Mouse (Mus musculus) liver, adult 2 months (tissue): ENCODE measurements around the gene Olfr718-ps1. TPM values are rescaled to one million over a fixed set of nuclear protein-coding genes. Genes with fewer than 3 reads are reported as not detected.

Experiments used
- DNase-seq: peaks from one replicate; pipeline ENCODE4 v3.0.0-alpha.2; 2011; ENCODE audit warnings: low read depth, low spot score; ENCODE audit errors: extremely low read depth
- H3K27ac ChIP-seq: fragments of 200-500 bp; replicated peaks from 2 replicates; pipeline ENCODE4 v1.5.1; 2012; ENCODE audit warnings: low read depth, mild to moderate bottlenecking, control low read depth, inconsistent platforms, low read length; ENCODE audit not compliant: insufficient read depth
- H3K27me3 ChIP-seq: fragments of 200-500 bp; 2 replicates; pipeline ENCODE4 v1.6.1; 2012; ENCODE audit warnings: mild to moderate bottlenecking, moderate library complexity, low read length, inconsistent platforms; ENCODE audit not compliant: control insufficient read depth, insufficient read depth
- H3K36me3 ChIP-seq: fragments of 200-500 bp; 2 replicates; pipeline ENCODE4 v1.6.1; 2012; ENCODE audit warnings: low read length, inconsistent platforms; ENCODE audit not compliant: control insufficient read depth, insufficient read depth
- H3K4me1 ChIP-seq: fragments of 200-500 bp; 2 replicates; pipeline ENCODE4 v1.6.1; 2011; ENCODE audit warnings: low read length; ENCODE audit not compliant: control insufficient read depth, insufficient read depth
- H3K4me3 ChIP-seq: fragments of 200-500 bp; 2 replicates; pipeline ENCODE4 v1.5.1; 2011; ENCODE audit warnings: low read depth, mild to moderate bottlenecking, control low read depth, low read length, moderate library complexity; ENCODE audit not compliant: insufficient read depth
- H3K79me2 ChIP-seq: fragments of 200-500 bp; 2 replicates; pipeline ENCODE4 v1.6.1; 2012; ENCODE audit warnings: inconsistent platforms, mild to moderate bottlenecking, low read length, moderate library complexity; ENCODE audit not compliant: control insufficient read depth, insufficient read depth
- H3K9ac ChIP-seq: fragments of 200-500 bp; 2 replicates; pipeline ENCODE4 v1.6.1; 2012; ENCODE audit warnings: low read depth, mild to moderate bottlenecking, control low read depth, inconsistent platforms, low read length
- CTCF ChIP-seq: fragments of 200-500 bp; IDR thresholded peaks from 2 replicates; pipeline ENCODE4 v1.5.1; 2011; ENCODE audit warnings: low read depth, low read length, control low read depth
- POLR2A ChIP-seq: fragments of 200-500 bp; IDR thresholded peaks from 2 replicates; pipeline ENCODE4 v1.6.1; 2011; ENCODE audit warnings: low read length, control low read depth; ENCODE audit not compliant: insufficient read depth; ENCODE audit errors: extremely low read depth
- WGBS: fragments of 180-500 bp; shearing (Covaris S2); methylation state at CpG from one replicate; pipeline ENCODE4 v1.1.7; 2018; 5-methylcytosine and 5-hydroxymethylcytosine counted together
- polyA plus RNA-seq: library from polyadenylated mRNA; depleted of rRNA; stranded (reverse); fragments of >200 nt; gene quantifications from 2 replicates; pipeline ENCODE4 v1.2.3, GENCODE M21; 2012
- total RNA-seq: library from RNA; depleted of rRNA; stranded (reverse); fragments of >200 nt; gene quantifications from 2 replicates; pipeline ENCODE4 v1.2.3, GENCODE M21; 2014

Olfr718-ps1 gene
- total and polyA plus RNA-seq, 2 experiments = not detected

- Histone ChIP-seq H3K4me3 (peak within 1 kb of the TSS; percentile 82), H3K9ac (peak within 1 kb of the TSS; percentile 91), H3K79me2 (no peaks in the 10 kb centered on the region), H3K27me3 (no peaks in the 10 kb centered on the region), H3K4me1 (no peaks in the 10 kb centered on the region), H3K27ac (0 out of 2 replicates have a peak within 1 kb of the TSS, but pooled peaks have one; percentile 27), H3K36me3 (peaks cover 29% of the 10 kb centered on the region)
- DNase-seq = peak; percentile 95
- TF ChIP-seq CTCF = no peak
- peak; percentile 75 for TF ChIP-seq POLR2A
- 1% methylated on average over 58 of the region's 58 CpGs for WGBS
These were observed 33.1 kb upstream of the Olfr718-ps1 start, which contains the start of the genes Rbak and Spdye4b for GRCm38 (mm10) chr5:143180255-143181076. Gene Rbak (minus strand): TSS chr5:143180775. Gene Spdye4b (plus strand): TSS chr5:143181017.

DNA sequence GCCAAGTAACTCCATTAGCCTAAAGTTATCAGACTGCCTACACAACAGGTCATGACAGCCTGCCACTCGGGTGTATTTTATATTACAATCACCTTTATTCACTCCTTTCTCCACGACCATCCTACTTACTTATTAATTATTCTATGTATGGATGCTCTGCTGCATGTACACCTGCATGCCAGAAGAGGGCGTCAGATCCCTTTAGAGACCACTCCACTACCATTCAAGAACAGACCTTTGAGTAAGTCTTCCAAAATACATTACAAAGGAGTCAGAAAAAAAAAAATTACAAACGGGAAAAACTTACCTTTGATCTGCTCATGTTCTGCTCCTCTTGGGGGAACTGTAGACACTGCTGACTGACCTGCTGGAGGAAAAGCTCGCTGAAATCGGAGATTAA, 31.8 kb upstream of the Olfr718-ps1 start:
- no peak overlapping the region for H3K27ac ChIP-seq
- no peaks in the 10 kb centered on the region for H3K4me1 ChIP-seq
- H3K79me2 ChIP-seq = no peaks in the 10 kb centered on the region
- H3K4me3 ChIP-seq = no peak overlapping the region
- H3K9ac ChIP-seq = no peak overlapping the region
- DNase-seq = no peak
- H3K27me3 ChIP-seq = no peaks in the 10 kb centered on the region
- H3K36me3 ChIP-seq = peaks cover 42% of the 10 kb centered on the region
- TF ChIP-seq POLR2A = no peak
- TF ChIP-seq CTCF = no peak
- 51% methylated on average over 6 of the region's 6 CpGs for WGBS

GRCm38 (mm10) chr5:143177541-143178200, 30.3 kb upstream of the Olfr718-ps1 start:
- H3K36me3 ChIP-seq = peaks cover 54% of the 10 kb centered on the region
- no peaks in the 10 kb centered on the region for H3K4me1 ChIP-seq
- DNase-seq = no peak
- no peak overlapping the region for H3K9ac ChIP-seq
- H3K79me2 ChIP-seq = no peaks in the 10 kb centered on the region
- TF ChIP-seq CTCF (no peak), POLR2A (no peak)
- no peak overlapping the region for H3K4me3 ChIP-seq
- WGBS = 93% methylated on average over 3 of the region's 3 CpGs
- no peak overlapping the region for H3K27ac ChIP-seq
- H3K27me3 ChIP-seq = no peaks in the 10 kb centered on the region

- H3K4me1 ChIP-seq = no peaks in the 10 kb centered on the region
- TF ChIP-seq CTCF (no peak), POLR2A (no peak)
- no peak overlapping the region for H3K27ac ChIP-seq
- 93% methylated on average over 4 of the region's 4 CpGs for WGBS
- no peak overlapping the region for H3K4me3 ChIP-seq
- DNase-seq = no peak
- H3K9ac ChIP-seq = no peak overlapping the region
- no peaks in the 10 kb centered on the region for H3K27me3 ChIP-seq
- H3K36me3 ChIP-seq = peaks cover 59% of the 10 kb centered on the region
- H3K79me2 ChIP-seq = no peaks in the 10 kb centered on the region
These were observed 28.6 kb upstream of the Olfr718-ps1 start for GRCm38 (mm10) chr5:143175970-143176369.

GRCm38 (mm10) chr5:143165508-143166070, 18.2 kb upstream of the Olfr718-ps1 start:
- Histone ChIP-seq H3K9ac (no peak overlapping the region), H3K36me3 (no peaks in the 10 kb centered on the region), H3K4me3 (no peak overlapping the region), H3K27ac (no peak overlapping the region), H3K79me2 (no peaks in the 10 kb centered on the region), H3K4me1 (no peaks in the 10 kb centered on the region), H3K27me3 (no peaks in the 10 kb centered on the region; the same call in 1 of the 2 replicates)
- 26% methylated on average over 18 of the region's 18 CpGs for WGBS
- TF ChIP-seq POLR2A (no peak), CTCF (no peak)
- no peak for DNase-seq
